30 mouse cellular contexts compared by ENCODE assay signal in the genomic region with DNA sequence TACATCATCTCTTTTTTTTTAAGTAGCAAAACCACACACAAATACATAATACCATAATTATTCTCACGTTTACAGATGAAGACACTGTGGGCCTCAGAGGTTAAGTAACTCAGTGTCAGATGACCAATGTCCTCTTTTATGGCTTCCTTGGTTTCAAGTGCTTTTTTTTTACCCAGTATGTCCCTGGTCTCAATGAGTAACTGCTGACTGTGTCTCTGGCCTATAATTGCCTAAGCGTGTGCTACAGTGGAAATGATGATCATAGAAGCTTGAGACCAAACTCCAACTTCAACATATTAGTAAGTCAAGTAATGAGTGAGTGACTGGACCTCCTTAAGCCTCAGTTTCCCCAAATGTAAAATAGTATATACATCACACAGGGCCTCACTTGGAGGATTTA.
DNase-seq lines count a peak whose midpoint lies in the region; ATAC-seq and TF ChIP-seq lines count a peak whose summit lies in the region.
"Had no signal": no experiment of that assay in that cellular context is flagged by ENCODE, and none has a peak within 500 bp of the region (broad histone marks: within the 10 kb centered on the region; RNA-seq: fewer than 3 reads in every experiment).

No protein-coding gene starts in this region.

- no peak overlapping the region for H3K27ac ChIP-seq in liver, adult 2 months (replicated peaks; ENCODE audit: insufficient read depth, low read depth, low read length)
- H3K27ac ChIP-seq in spleen, adult 2 months (ENCODE audit: insufficient read depth, low read length) = peak overlapping the region; percentile 45; the same call in 1 of the 2 replicates
- H3K27ac ChIP-seq in midbrain, embryonic 11.5 days (ENCODE audit: low read depth, low read length) = no peak overlapping the region
- H3K27ac ChIP-seq: embryonic facial prominence, embryonic 10.5 days; embryonic facial prominence, embryonic 15.5 days; forebrain, embryonic 13.5 days; hindbrain, embryonic 13.5 days; kidney, embryonic 15.5 days; layer of hippocampus, adult 2 months; limb, embryonic 15.5 days; midbrain, embryonic 10.5 days; neural tube, embryonic 13.5 days; stomach, postnatal 0 days had no signal

- no peak for TF ChIP-seq CTCF in liver, adult 2 months (IDR thresholded peaks at IDR 0.05; ENCODE audit: low read depth, low read length)
- TF ChIP-seq CTCF in spleen, adult 2 months (IDR thresholded peaks at IDR 0.05; ENCODE audit: extremely low read depth, insufficient read depth, insufficient read length, insufficient replicate concordance) = no peak

- no peaks in the 10 kb centered on the region for H3K36me3 ChIP-seq in liver, adult 2 months (ENCODE audit: control insufficient read depth, insufficient read depth, low read length)
- no peaks in the 10 kb centered on the region for H3K36me3 ChIP-seq in spleen, adult 2 months (ENCODE audit: control insufficient read depth, insufficient read depth, low read length)
- no peaks in the 10 kb centered on the region for H3K36me3 ChIP-seq in midbrain, embryonic 11.5 days (ENCODE audit: control insufficient read depth, insufficient read depth, low read length)
- H3K36me3 ChIP-seq: embryonic facial prominence, embryonic 10.5 days; embryonic facial prominence, embryonic 15.5 days; hindbrain, embryonic 13.5 days; kidney, embryonic 15.5 days; limb, embryonic 15.5 days; midbrain, embryonic 10.5 days; neural tube, embryonic 13.5 days had no signal

- peak; percentile 58 for DNase-seq in liver, adult 2 months (ENCODE audit: extremely low read depth, low read depth, low spot score)
- no peak for DNase-seq in liver
- no peak for DNase-seq in spleen, adult 2 months (ENCODE audit: low read depth in 1 of 2, low spot score in 2 of 2)
- DNase-seq in spleen, postnatal 4 days (ENCODE audit: low spot score in 2 of 2) = no peak
- no peak for DNase-seq in midbrain, embryonic 11.5 days (ENCODE audit: low spot score, missing footprints)
- DNase-seq: B cell, adult 2 months; cerebellum, adult 8-10 months; cerebellum, postnatal 25 days; gastrocnemius, postnatal 10 days; heart, postnatal 4 days; kidney, adult 18-20 months; kidney, postnatal 25 days; left cerebral cortex, postnatal 4 days; lung, postnatal 14 days; thymus, adult 18-20 months; thymus, postnatal 25 days had no signal

- WGBS in liver, adult 2 months = 92% methylated on average over 2 of the region's 2 CpGs
- 67% methylated on average over 2 of the region's 2 CpGs for WGBS in spleen, adult 2 months
- 82% methylated on average over 2 of the region's 2 CpGs for WGBS in midbrain, embryonic 11.5 days

- no peak overlapping the region for H3K9ac ChIP-seq in liver, adult 2 months (ENCODE audit: low read depth, low read length)
- H3K9ac ChIP-seq in midbrain, embryonic 11.5 days (ENCODE audit: low read length) = no peak overlapping the region
- H3K9ac ChIP-seq: embryonic facial prominence, embryonic 15.5 days; forebrain, embryonic 13.5 days; hindbrain, embryonic 13.5 days; kidney, embryonic 15.5 days; limb, embryonic 15.5 days; neural tube, embryonic 13.5 days had no signal

- no peaks in the 10 kb centered on the region for H3K9me3 ChIP-seq in midbrain, embryonic 11.5 days (ENCODE audit: control insufficient read depth, low read length)
- H3K9me3 ChIP-seq: embryonic facial prominence, embryonic 10.5 days; embryonic facial prominence, embryonic 15.5 days; forebrain, embryonic 13.5 days; hindbrain, embryonic 13.5 days; kidney, embryonic 15.5 days; limb, embryonic 15.5 days; midbrain, embryonic 10.5 days; neural tube, embryonic 13.5 days had no signal

- peak; percentile 87 for ATAC-seq in megakaryocyte, adult 5-6 weeks (ENCODE audit: poor library complexity, severe bottlenecking)
- no peak for ATAC-seq in erythroid progenitor cell, adult 5-6 weeks (replicated peaks; ENCODE audit: low FRiP score, poor library complexity, severe bottlenecking)
- no peak for ATAC-seq in midbrain, embryonic 11.5 days (ENCODE audit: low FRiP score)
- ATAC-seq: forebrain, embryonic 13.5 days; midbrain, embryonic 16.5 days had no signal

- no peaks in the 10 kb centered on the region for H3K79me2 ChIP-seq in liver, adult 2 months (ENCODE audit: control insufficient read depth, insufficient read depth, low read length)

- peaks cover 2% of the 10 kb centered on the region; the same call in 1 of the 2 replicates for H3K4me1 ChIP-seq in liver, adult 2 months (ENCODE audit: control insufficient read depth, insufficient read depth, low read length)
- peaks cover 33% of the 10 kb centered on the region for H3K4me1 ChIP-seq in spleen, adult 2 months (ENCODE audit: control insufficient read depth, insufficient read depth, insufficient read length)
- H3K4me1 ChIP-seq in midbrain, embryonic 11.5 days (ENCODE audit: control insufficient read depth, insufficient read depth, low read length) = peaks cover 3% of the 10 kb centered on the region; the same call in 1 of the 2 replicates
- H3K4me1 ChIP-seq: embryonic facial prominence, embryonic 15.5 days had no signal

- no peak for TF ChIP-seq POLR2A in liver, adult 2 months (IDR thresholded peaks at IDR 0.05; ENCODE audit: extremely low read depth, insufficient read depth, low read length)
- TF ChIP-seq POLR2A in spleen, adult 2 months (IDR thresholded peaks at IDR 0.05; ENCODE audit: low read depth, low read length) = no peak

- H3K4me2 ChIP-seq in midbrain, embryonic 11.5 days = no peak overlapping the region
- H3K4me2 ChIP-seq: embryonic facial prominence, embryonic 15.5 days; forebrain, embryonic 13.5 days; heart, embryonic 11.5 days; hindbrain, embryonic 13.5 days; kidney, embryonic 15.5 days; limb, embryonic 15.5 days; neural tube, embryonic 13.5 days had no signal

- H3K27me3 ChIP-seq in liver, adult 2 months (ENCODE audit: control insufficient read depth, insufficient read depth, low read length) = no peaks in the 10 kb centered on the region
- H3K27me3 ChIP-seq in spleen, adult 2 months (ENCODE audit: control insufficient read depth, insufficient read depth, low read length) = no peaks in the 10 kb centered on the region
- H3K27me3 ChIP-seq in midbrain, embryonic 11.5 days (ENCODE audit: control insufficient read depth, insufficient read depth, low read length) = peaks cover 44% of the 10 kb centered on the region
- H3K27me3 ChIP-seq: embryonic facial prominence, embryonic 15.5 days had no signal

- no peak overlapping the region for H3K4me3 ChIP-seq in liver, adult 2 months (ENCODE audit: insufficient read depth, low read depth, low read length)
- H3K4me3 ChIP-seq in spleen, adult 2 months (ENCODE audit: extremely low read depth, insufficient read depth, insufficient read length) = no peak overlapping the region
- no peak overlapping the region for H3K4me3 ChIP-seq in midbrain, embryonic 11.5 days (ENCODE audit: low read depth, low read length)
- H3K4me3 ChIP-seq: embryonic facial prominence, embryonic 10.5 days; embryonic facial prominence, embryonic 15.5 days; forebrain, embryonic 13.5 days; hindbrain, embryonic 13.5 days; kidney, embryonic 15.5 days; layer of hippocampus, adult 2 months; limb, embryonic 15.5 days; midbrain, embryonic 10.5 days; neural tube, embryonic 13.5 days had no signal
